Mouse (Mus musculus) CH12F3 (cell line): ENCODE results near the gene 3110082J24Rik.
"Not testable (repeated sequence)": the region's sequence is repeated elsewhere in the genome, so short reads cannot be mapped to it uniquely, and the experiment has no call there.

Source experiments
- in situ Hi-C: fragments of 300-500 bp; cut with MboI; formaldehyde crosslinking; loops from 2 replicates; pipeline ENCODE4 v1.14.3; 2020; ENCODE audit warnings: low sequenced_read_pairs

Gene 3110082J24Rik

DNA sequence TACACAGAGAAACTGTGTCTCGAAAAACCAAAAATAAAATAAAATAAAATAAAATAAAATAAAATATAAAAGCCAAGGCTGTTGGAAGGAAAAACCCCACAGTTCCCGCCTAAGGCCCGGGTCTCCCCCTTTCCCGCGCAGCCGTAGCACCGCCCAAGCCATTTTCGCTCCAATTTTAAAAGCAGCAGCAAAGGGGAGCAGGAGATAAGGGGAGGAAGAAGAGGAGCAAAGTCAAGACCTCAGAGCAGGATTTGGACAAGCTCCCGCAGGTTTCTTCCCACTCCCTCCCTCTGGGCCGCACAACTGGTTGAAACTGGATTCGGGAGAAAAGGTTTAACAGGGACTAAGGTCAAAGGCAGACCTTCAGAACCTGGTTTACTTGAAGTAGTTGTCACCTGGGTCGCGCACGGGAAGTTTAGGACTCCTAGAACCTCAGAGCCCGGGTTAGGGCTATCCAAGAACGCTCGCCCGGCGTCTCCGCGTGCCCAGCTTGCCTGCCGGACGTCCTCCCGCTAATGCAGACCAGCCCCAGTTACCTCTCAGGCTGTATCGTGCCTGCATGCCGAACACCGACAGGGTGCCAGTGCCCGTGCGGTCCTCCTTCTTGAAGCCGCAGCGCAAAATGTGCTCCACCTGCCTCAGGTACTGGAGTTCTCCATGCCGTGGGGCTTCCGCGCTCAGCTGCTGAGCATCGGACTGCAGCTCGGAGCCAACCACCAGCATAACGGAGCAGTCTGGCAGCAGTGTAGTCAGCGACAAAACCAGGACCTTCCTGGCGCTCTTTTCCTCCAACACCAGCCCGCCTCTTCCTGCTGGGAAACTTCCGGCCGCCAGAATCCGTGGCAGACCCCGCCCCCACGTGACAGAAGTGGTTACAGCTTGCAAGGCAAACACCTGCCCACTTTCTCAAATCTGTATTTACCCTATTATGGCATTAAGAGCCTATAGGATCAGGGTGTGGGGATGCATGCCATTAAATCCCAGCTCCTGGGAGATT, 32.8 kb downstream of the 3110082J24Rik start, which contains the start of gene Tyms:
Tyms (minus strand) TSS at position 793 of the 997 bp plus-strand sequence.
- in situ Hi-C loops = no loop called here

GRCm38 (mm10) chr5:30072377-30072776, 33.5 kb downstream of the 3110082J24Rik start:
- in situ Hi-C loops = no loop called here

DNA sequence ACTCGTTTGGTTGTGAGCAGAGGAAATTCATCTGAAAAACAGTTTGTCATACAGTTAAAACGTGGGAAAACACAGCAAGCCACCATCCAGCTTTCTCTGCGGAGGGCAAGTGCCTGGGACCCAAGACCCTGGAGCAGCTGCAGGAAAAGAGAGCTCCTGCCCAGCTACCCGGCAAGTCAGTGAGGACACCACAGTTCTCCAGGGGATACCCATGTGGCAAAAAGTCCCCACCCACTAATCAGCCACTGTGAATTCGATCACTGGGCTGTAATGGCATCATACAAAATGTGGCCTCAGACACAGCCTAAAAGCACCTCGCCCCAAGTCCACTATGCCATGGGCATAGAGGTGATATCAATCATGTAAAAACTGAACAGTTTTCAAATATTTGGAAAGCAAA, 34.2 kb downstream of the 3110082J24Rik start:
- in situ Hi-C loops = no loop called here

DNA sequence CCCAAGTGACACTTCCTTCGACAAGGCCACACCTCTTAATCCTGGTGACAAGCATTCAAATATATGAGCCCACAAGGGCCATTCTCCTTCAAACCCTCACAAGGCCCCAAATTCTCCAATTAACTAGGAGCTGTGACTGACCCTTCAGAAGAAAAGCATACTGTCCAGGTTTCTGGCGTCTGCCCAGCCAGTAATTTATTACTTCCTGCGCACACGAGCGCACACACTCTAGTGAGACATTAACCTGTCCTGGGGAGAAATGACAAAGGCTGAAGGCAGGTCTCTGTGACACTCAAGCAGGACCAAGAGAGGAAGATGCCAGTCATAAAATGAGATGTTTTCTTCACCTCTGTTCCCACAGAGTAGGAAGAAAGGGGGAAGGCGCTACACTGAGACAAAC, 38.2 kb downstream of the 3110082J24Rik start:
- in situ Hi-C loops = no loop called here

- in situ Hi-C loops = not testable (repeated sequence)
Observed at GRCm38 (mm10) chr5:30059607-30060006, 46.3 kb downstream of the 3110082J24Rik start.

- in situ Hi-C loops = no loop called here
Observed at GRCm38 (mm10) chr5:30058216-30058731, 47.6 kb downstream of the 3110082J24Rik start.
